Mouse (Mus musculus): ENCODE results near the gene Fibp. TPM values are rescaled to one million over a fixed set of nuclear protein-coding genes. Genes with fewer than 3 reads are reported as not detected.

The Fibp gene
- total and polyA plus RNA-seq, 3 experiments: 21.9 to 63.5 TPM; not detected in 1

DNA sequence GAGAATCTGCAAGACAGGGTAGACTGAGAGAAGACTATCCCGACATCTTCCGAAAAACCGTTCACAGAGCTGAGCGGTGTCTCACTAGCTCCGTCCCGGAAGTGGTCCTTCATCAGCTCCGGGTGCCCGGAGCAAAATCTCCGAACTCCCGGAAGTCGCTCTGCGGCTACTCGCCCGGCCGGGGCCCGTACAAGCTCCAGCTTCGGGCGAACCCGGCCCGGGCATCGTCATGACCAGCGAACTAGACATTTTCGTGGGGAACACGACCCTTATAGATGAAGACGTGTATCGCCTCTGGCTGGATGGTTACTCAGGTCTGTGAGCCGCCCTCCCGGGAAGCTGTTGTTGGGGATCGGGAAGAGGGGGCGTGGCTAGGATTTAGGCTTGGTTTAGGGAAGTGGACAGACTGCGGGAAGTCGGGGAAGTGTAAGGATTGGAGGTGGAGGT, at the start of gene Fibp (continued):
- TF ChIP-seq ETS1 (IDR thresholded peaks at IDR 0.05; ENCODE audit: low read depth, low read length) (no peak), CHD1 (IDR thresholded peaks at IDR 0.05; ENCODE audit: low read depth, low read length) (no peak), MAX (IDR thresholded peaks at IDR 0.05; ENCODE audit: low read length) (no peak)

DNA sequence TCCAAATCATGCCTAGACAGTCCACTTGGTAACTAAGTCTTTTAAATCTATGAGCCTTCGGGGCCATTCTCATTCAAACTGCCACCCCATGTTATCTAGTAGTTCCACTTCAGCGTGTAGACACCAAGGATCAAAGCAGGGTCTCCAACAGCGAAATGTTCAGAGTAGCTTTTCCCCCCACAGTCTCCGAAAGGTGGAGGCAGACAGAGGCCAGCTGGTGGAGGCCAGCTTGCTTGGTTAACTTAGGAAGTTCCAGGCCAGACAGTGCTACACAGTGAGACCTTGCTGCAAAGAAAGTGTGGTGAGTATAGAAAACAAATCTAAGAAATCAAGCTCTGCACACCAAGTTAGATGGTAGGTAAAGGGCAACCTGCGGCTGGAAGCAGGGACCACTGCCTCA, 49.8 kb upstream of the Fibp start:
- Histone ChIP-seq H3K27ac (ENCODE audit: control insufficient read depth, low read depth, low read length) (no peak overlapping the region), H3K36me3 (ENCODE audit: control insufficient read depth in 1 of 2, insufficient read depth in 2 of 2, low read length in 2 of 2) (peaks cover 0 to 3% of the 10 kb centered on the region in 2 experiments; a peak in 2 of 4 replicates), H3K27me3 (ENCODE audit: control insufficient read depth in 1 of 2, insufficient read depth in 2 of 2, low read length in 2 of 2) (no peaks in the 10 kb centered on the region), H3K9ac (ENCODE audit: control insufficient read depth, low read depth, low read length, poor library complexity, severe bottlenecking) (no peak overlapping the region), H3K4me1 (ENCODE audit: control insufficient read depth in 1 of 2, insufficient read depth in 2 of 2, low read length in 2 of 2) (peaks cover 6 to 19% of the 10 kb centered on the region in 2 experiments), H3K9me3 (replicated peaks; ENCODE audit: insufficient read depth, low read length) (no peaks in the 10 kb centered on the region), H3K4me3 (ENCODE audit: control insufficient read depth in 1 of 2, insufficient read depth in 1 of 2, low read depth in 2 of 2, low read length in 2 of 2) (no peak overlapping the region), H3K79me2 (ENCODE audit: control insufficient read depth, insufficient read depth, low read length, poor library complexity) (no peaks in the 10 kb centered on the region)
- no peak for DNase-seq (ENCODE audit: low read depth, low spot score)
- TF ChIP-seq ELF1 (IDR thresholded peaks at IDR 0.05; ENCODE audit: low read depth, low read length): no peak
- TF ChIP-seq TBP (IDR thresholded peaks at IDR 0.05; ENCODE audit: low read depth, low read length): no peak
- TF ChIP-seq RAD21 (IDR thresholded peaks at IDR 0.05; ENCODE audit: low read depth, low read length): no peak
- no peak for TF ChIP-seq UBTF (IDR thresholded peaks at IDR 0.05; ENCODE audit: borderline replicate concordance, insufficient read depth, low read depth, low read length)
- no peak for TF ChIP-seq MYB (IDR thresholded peaks at IDR 0.05; ENCODE audit: low read depth, low read length)
- TF ChIP-seq KAT2A (conservative IDR thresholded peaks at IDR 0.05; ENCODE audit: low read depth, low read length): no peak
- TF ChIP-seq SMC3 (IDR thresholded peaks at IDR 0.05; ENCODE audit: low read depth, low read length): no peak
- TF ChIP-seq NELFE (IDR thresholded peaks at IDR 0.05; ENCODE audit: low read depth, low read length): no peak
- no peak for TF ChIP-seq ZNF384 (IDR thresholded peaks at IDR 0.05; ENCODE audit: low read depth, low read length)
- TF ChIP-seq POLR2A (IDR thresholded peaks at IDR 0.05; ENCODE audit: control insufficient read depth in 1 of 2, insufficient read depth in 1 of 2, low read depth in 1 of 2, low read length in 2 of 2, poor library complexity in 1 of 2): no peak
- TF ChIP-seq MYC (IDR thresholded peaks at IDR 0.05; ENCODE audit: low read depth, low read length): no peak
- TF ChIP-seq USF1 (IDR thresholded peaks at IDR 0.05; ENCODE audit: low read depth, low read length): no peak
- TF ChIP-seq POLR2AphosphoS5 (IDR thresholded peaks at IDR 0.05; ENCODE audit: borderline replicate concordance, low read depth, low read length): no peak
- TF ChIP-seq E2F4 (IDR thresholded peaks at IDR 0.05; ENCODE audit: borderline replicate concordance, low read depth, low read length): no peak
- no peak for TF ChIP-seq JUND (IDR thresholded peaks at IDR 0.05; ENCODE audit: low read depth, low read length)
- no peak for TF ChIP-seq MAZ (IDR thresholded peaks at IDR 0.05; ENCODE audit: low read depth, low read length)
- no peak for TF ChIP-seq EP300 (IDR thresholded peaks at IDR 0.05; ENCODE audit: low read depth in 1 of 2, low read length in 2 of 2)
- no peak for TF ChIP-seq MAX (IDR thresholded peaks at IDR 0.05; ENCODE audit: low read length)
- TF ChIP-seq MAFK (IDR thresholded peaks at IDR 0.05; ENCODE audit: borderline replicate concordance, low read depth, low read length): no peak
